Mouse (Mus musculus) kidney, embryonic 15.5 days (tissue): ENCODE data around the gene Ampd3. TPM values are rescaled to one million over a fixed set of nuclear protein-coding genes. Genes with fewer than 3 reads are reported as not detected.

Experiments used
- ATAC-seq: fragments of 200-750 bp; cut with Nextera tagmentation; replicated peaks from 2 replicates; pipeline ENCODE4 v1.8.0; 2017; ENCODE audit warnings: moderate TSS enrichment; ENCODE audit not compliant: low FRiP score
- H3K27ac ChIP-seq: fragments of 300-500 bp; sonication (generic); 2 replicates; pipeline ENCODE4 v1.5.1; 2015; ENCODE audit warnings: mild to moderate bottlenecking, inconsistent platforms
- H3K27me3 ChIP-seq: fragments of 300-500 bp; sonication (generic); 2 replicates; pipeline ENCODE4 v1.6.1; 2015; ENCODE audit warnings: inconsistent platforms
- H3K36me3 ChIP-seq: fragments of 300-500 bp; sonication (generic); 2 replicates; pipeline ENCODE4 v1.6.1; 2015; ENCODE audit warnings: inconsistent platforms
- H3K4me1 ChIP-seq: fragments of 300-500 bp; sonication (generic); 2 replicates; pipeline ENCODE4 v1.6.1; 2015; ENCODE audit warnings: inconsistent platforms
- H3K4me2 ChIP-seq: fragments of 300-500 bp; sonication (generic); 2 replicates; pipeline ENCODE4 v1.6.1; 2015; ENCODE audit warnings: moderate library complexity, mild to moderate bottlenecking, inconsistent platforms
- H3K4me3 ChIP-seq: fragments of 300-500 bp; sonication (generic); replicated peaks from 2 replicates; pipeline ENCODE4 v1.5.1; 2015; ENCODE audit warnings: mild to moderate bottlenecking, inconsistent platforms
- H3K9ac ChIP-seq: fragments of 300-500 bp; sonication (generic); 2 replicates; pipeline ENCODE4 v1.6.1; 2015; ENCODE audit warnings: mild to moderate bottlenecking, inconsistent platforms
- H3K9me3 ChIP-seq: fragments of 300-500 bp; sonication (generic); replicated peaks from 2 replicates; pipeline ENCODE4 v1.6.1; 2016; ENCODE audit warnings: inconsistent platforms
- WGBS: fragments of 180-500 bp; shearing (Covaris S2); methylation state at CpG from one replicate; pipeline ENCODE4 v1.1.7; 2015; ENCODE audit warnings: mixed read lengths; 5-methylcytosine and 5-hydroxymethylcytosine counted together
- polyA plus RNA-seq: library from polyadenylated mRNA; unstranded; fragments of >200 nt; fragmentation: Nextera tagmentation; extraction: Ambion mirVana; gene quantifications from 2 replicates; pipeline ENCODE4 v1.2.1, GENCODE M21; 2015

Gene Ampd3
- polyA plus RNA-seq, 1 experiment from 2014 or later, result 9.8 TPM

DNA sequence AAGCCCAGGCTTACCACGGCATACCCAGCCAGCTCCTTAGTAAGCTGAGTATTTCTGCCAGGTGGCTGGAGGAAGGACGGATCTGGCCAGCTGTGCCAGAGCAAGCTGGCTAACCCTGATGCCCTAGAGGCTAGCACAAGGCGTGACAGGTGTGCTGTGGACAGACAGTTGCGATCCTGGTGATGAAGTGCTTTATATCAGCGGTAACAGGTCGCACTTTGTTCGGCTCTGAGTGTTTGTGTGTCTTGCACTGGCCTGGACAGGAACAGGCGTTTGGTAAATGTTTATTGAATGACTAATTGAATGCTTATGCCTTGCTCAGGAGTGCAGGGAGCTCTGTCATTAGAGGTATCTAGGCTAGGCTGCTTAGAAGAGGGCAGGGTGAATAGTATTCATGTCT is 17.0 kb downstream of the Ampd3 start:
- H3K27me3 ChIP-seq, result no peaks in the 10 kb centered on the region
- no peak overlapping the region for H3K9ac ChIP-seq
- H3K27ac ChIP-seq, result peak overlapping the region; percentile 71
- H3K4me3 ChIP-seq, result no peak overlapping the region
- WGBS, result 43% methylated on average over 8 of the region's 8 CpGs
- H3K9me3 ChIP-seq, result no peaks in the 10 kb centered on the region
- ATAC-seq, result peak; percentile 29; the same call in 1 of the 2 replicates
- peaks cover 68% of the 10 kb centered on the region for H3K4me1 ChIP-seq
- H3K36me3 ChIP-seq, result no peaks in the 10 kb centered on the region
- no peak overlapping the region for H3K4me2 ChIP-seq

DNA sequence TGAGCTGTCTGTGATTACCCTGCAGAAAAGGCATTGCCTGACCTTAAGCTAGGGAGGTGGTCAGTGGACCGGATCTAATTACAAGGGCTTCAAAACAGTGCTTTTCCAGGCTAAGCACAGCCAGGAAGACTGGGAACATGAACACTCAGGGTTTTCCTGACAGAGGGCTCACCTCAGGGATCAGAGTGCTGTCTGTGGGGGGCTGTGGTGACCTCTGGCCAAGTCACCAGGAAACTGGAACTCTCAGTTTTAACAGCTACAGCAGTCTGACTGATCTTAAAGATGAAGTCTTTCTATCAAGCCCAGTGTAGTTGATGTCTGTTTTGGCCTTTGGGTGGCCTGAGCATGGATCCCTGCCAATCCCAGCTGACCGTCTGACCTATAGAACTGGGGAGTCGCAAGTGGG is 17.7 kb downstream of the Ampd3 start:
- Histone ChIP-seq H3K4me1 (peaks cover 76% of the 10 kb centered on the region), H3K27ac (peak overlapping the region; percentile 71), H3K36me3 (no peaks in the 10 kb centered on the region), H3K9me3 (no peaks in the 10 kb centered on the region), H3K4me2 (no peak overlapping the region), H3K4me3 (no peak overlapping the region), H3K9ac (no peak overlapping the region), H3K27me3 (no peaks in the 10 kb centered on the region)
- ATAC-seq, result peak; percentile 52
- 16% methylated on average over 3 of the region's 3 CpGs for WGBS

DNA sequence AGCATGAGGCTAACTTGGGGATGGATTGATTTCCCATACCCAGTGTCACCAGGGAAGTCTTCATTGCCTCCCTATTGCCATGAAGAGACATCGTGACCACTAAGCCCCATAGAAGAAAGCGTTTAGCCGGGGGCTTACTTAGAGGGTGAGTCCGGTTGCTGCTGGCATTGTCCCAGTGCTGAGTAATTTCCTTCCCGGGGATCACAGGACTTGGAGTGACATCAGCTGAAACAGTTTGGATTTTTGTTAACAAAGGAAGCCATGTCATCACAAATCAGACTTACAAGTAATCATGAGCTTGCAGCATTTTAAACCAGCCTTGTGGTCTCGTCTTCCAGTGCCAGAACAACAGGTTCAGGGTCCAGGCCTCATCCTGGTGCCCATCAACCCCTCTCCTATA is 19.3 kb downstream of the Ampd3 start:
- Histone ChIP-seq H3K27ac (0 out of 2 replicates have a peak overlapping the region, but pooled peaks have one; percentile 7), H3K4me1 (peaks cover 66% of the 10 kb centered on the region), H3K4me2 (no peak overlapping the region), H3K9me3 (no peaks in the 10 kb centered on the region), H3K4me3 (no peak overlapping the region), H3K27me3 (no peaks in the 10 kb centered on the region), H3K36me3 (no peaks in the 10 kb centered on the region), H3K9ac (no peak overlapping the region)
- 65% methylated on average over 6 of the region's 6 CpGs for WGBS
- ATAC-seq, result no peak

DNA sequence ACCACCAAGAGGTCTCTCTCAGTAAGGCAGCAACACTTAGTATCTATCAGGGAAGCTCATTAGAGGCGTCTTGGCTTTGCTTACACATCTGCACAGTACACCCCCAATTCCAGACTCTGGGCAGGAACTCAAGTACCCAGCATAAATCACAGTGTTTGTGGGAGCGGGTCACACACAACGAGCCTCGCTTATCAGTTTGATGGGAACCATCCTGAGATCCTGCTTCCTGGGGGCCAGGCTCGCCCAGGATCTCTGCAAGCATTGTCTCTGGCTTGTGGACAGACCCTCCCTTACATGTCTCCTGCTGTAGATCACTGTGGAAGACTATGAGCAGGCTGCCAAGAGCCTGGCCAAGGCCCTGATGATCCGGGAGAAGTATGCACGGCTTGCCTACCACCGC is 22.9 kb downstream of the Ampd3 start:
- WGBS, result 45% methylated on average over 8 of the region's 8 CpGs
- no peak for ATAC-seq
- Histone ChIP-seq H3K9ac (no peak overlapping the region), H3K4me2 (no peak overlapping the region), H3K27ac (peak overlapping the region; percentile 9; the same call in 1 of the 2 replicates), H3K27me3 (no peaks in the 10 kb centered on the region), H3K4me3 (no peak overlapping the region), H3K36me3 (no peaks in the 10 kb centered on the region), H3K9me3 (no peaks in the 10 kb centered on the region), H3K4me1 (peaks cover 43% of the 10 kb centered on the region)

DNA sequence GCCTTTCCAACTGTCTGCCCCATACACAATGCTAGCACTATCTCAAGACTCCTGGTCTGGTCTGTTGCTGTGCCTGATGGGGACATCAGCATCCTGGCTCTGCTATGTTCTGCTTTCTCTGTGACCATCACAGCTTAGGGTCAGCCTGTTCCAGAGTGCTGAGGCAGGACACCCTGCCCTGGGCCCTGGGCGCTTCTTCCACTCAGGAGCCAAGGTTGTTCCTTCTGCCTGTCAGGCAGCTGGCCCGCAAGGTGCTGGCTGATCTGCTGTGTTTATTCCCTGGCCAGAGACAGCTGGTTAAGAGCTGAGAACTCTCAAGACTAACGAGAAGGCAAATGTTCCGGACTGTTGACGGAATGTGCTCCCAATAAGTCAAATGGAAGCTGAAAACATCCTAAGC is 24.2 kb downstream of the Ampd3 start:
- no peak for ATAC-seq
- Histone ChIP-seq H3K9me3 (no peaks in the 10 kb centered on the region), H3K36me3 (no peaks in the 10 kb centered on the region), H3K4me1 (peaks cover 30% of the 10 kb centered on the region), H3K9ac (no peak overlapping the region), H3K27me3 (no peaks in the 10 kb centered on the region), H3K4me3 (no peak overlapping the region), H3K4me2 (no peak overlapping the region), H3K27ac (0 out of 2 replicates have a peak overlapping the region, but pooled peaks have one; percentile 32)
- WGBS, result 70% methylated on average over 5 of the region's 5 CpGs

DNA sequence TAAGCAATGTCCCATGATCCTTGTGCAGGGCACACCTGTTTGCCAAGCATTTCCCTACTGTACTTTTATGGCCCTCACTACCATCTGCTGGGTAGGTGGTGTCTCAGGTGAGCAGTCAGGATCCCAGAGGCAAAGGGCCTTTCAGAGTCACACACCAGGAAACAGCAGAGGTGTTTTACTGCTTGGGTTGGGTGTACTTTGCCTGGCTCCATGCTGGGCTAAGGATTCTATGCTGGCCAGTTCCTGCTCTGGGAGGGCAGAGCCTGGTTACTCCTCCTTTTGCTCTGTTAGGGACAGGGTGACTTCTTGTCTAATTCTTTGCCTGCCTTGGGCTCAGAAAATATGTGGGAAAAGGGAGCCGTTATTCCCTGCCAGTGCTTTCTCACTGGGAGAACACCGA is 24.8 kb downstream of the Ampd3 start:
- no peak overlapping the region for H3K4me3 ChIP-seq
- H3K9me3 ChIP-seq, result no peaks in the 10 kb centered on the region
- no peaks in the 10 kb centered on the region for H3K36me3 ChIP-seq
- 84% methylated on average over 2 of the region's 2 CpGs for WGBS
- no peak overlapping the region for H3K9ac ChIP-seq
- H3K4me2 ChIP-seq, result no peak overlapping the region
- peaks cover 26% of the 10 kb centered on the region for H3K4me1 ChIP-seq
- no peak overlapping the region for H3K27ac ChIP-seq
- ATAC-seq, result no peak
- no peaks in the 10 kb centered on the region for H3K27me3 ChIP-seq

DNA sequence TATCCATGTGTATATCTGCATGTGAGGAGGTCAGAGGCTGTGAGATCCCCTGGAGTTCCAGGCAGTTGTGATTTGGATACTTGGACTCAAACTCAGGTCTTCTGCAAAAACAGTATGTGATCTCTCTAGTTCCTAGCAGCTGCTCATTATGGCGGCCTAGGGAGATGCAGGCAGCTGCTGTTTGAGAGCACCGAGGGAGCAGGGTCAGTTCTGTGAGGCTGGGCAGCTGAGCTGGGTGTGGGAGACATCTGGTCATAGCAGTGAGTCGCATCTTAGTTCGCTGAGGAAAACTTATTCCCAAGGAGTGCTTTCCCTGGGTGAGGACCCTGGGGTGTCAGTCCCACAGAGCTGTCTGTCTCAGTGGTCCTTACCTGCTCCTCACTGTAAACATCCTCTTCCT is 26.7 kb downstream of the Ampd3 start:
- ATAC-seq, result no peak
- no peak overlapping the region for H3K9ac ChIP-seq

DNA sequence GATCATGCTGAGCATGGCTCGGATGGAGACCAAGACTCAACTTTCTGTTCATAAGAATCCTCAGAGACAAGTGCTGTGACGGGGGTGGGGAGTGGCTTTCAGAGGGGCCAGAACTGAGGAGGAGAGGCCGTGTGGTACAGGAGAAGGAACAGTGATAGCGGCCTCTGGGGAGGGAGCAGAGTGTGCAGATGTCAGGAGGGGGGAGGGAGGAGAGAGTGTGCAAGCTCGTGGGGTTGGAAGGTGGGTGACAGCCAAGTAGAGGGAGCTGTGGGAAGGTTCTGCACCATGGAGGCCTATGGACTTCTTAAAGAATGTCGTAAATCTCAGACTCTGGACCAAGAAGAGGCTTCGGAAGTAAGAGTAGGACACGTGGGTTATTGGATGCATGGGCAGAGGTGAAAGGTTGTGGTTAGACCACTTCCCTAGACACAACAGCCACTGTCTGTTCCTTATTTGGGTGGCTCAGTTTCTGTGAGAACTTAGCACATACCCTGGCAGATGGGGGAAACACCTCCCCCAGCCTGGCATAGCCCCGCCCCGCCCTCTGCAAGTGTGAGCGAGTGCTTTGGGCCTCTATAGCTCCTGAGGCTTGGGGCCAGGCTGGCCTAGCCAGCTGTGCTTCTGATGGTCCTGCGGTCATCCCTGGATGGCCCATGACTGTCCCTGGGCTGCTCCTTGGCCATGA is 28.5 kb downstream of the Ampd3 start:
- H3K4me3 ChIP-seq, result no peak overlapping the region
- 66% methylated on average over 12 of the region's 12 CpGs for WGBS
- no peaks in the 10 kb centered on the region for H3K36me3 ChIP-seq
- no peaks in the 10 kb centered on the region for H3K27me3 ChIP-seq
- no peak overlapping the region for H3K27ac ChIP-seq
- no peak for ATAC-seq
- no peaks in the 10 kb centered on the region for H3K9me3 ChIP-seq
- no peak overlapping the region for H3K9ac ChIP-seq
- H3K4me1 ChIP-seq, result peaks cover 20% of the 10 kb centered on the region
- H3K4me2 ChIP-seq, result no peak overlapping the region

More for the DNA sequence above, 26.7 kb downstream of the Ampd3 start:
- Histone ChIP-seq H3K4me1 (peaks cover 32% of the 10 kb centered on the region), H3K36me3 (no peaks in the 10 kb centered on the region), H3K4me3 (no peak overlapping the region), H3K27me3 (no peaks in the 10 kb centered on the region), H3K9me3 (no peaks in the 10 kb centered on the region), H3K27ac (no peak overlapping the region), H3K4me2 (no peak overlapping the region)
- 64% methylated on average over 4 of the region's 4 CpGs for WGBS

DNA sequence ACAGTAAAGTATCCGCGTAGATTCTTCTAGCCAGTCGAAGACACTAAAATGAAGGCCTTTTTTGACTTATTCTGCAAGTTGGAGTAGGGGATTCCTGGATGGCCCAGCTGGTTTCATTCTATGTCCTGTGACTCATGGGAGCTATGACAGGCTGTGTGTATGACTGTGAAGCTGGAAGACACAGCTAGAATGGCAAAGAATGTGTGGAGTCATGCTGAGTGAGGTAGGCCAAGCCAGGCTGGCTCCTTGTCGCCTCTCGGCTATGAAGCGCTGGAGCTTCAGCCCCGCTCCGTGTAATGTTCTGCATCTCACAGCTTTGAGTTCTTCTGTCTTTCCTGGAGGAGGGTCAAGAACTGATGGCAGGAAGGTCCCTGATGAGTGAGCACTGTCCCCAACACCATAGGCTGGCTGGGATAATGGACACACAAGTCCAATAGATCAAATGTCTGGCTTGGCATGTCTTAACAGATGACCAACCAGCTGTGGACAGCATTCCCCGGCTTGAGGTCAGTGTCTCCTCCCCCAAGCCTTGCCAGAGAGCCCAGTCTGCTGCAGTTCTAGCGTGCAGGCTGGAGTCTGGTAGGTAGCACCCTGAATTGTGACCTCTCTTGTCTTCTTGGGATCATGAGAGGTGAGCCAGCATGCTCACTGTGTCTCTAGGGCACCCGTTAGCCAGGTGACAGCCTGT is 29.9 kb downstream of the Ampd3 start:
- Histone ChIP-seq H3K4me2 (no peak overlapping the region), H3K4me3 (no peak overlapping the region), H3K27me3 (no peaks in the 10 kb centered on the region), H3K9ac (no peak overlapping the region), H3K36me3 (no peaks in the 10 kb centered on the region), H3K4me1 (peaks cover 20% of the 10 kb centered on the region), H3K9me3 (no peaks in the 10 kb centered on the region), H3K27ac (peak overlapping the region; percentile 43)
- ATAC-seq, result peak; percentile 74
- WGBS, result 52% methylated on average over 11 of the region's 11 CpGs

DNA sequence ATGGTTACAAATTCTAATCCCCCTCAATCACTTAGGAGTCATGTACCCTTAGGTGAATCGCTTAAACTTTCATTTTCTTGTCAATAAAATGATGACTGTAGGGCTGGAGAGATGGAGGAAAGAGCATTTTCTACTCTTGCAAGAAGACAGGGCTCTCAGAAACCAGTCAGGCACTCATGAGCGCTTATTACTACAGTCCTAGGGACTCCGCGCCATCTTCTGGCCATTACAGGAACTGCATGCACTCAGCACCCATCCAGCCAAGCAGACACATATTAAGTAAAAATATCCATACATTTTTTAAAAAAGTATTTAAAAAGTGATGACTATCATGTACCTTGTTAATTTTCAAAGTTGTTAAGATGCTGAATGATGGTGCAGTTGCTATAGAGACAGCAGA is 33.0 kb downstream of the Ampd3 start:
- under 1% methylated on average over 4 of the region's 4 CpGs for WGBS
- Histone ChIP-seq H3K36me3 (no peaks in the 10 kb centered on the region), H3K4me3 (no peak overlapping the region), H3K27ac (no peak overlapping the region), H3K27me3 (no peaks in the 10 kb centered on the region), H3K4me2 (no peak overlapping the region), H3K4me1 (peaks cover 15% of the 10 kb centered on the region), H3K9ac (no peak overlapping the region), H3K9me3 (no peaks in the 10 kb centered on the region)
- ATAC-seq, result no peak

DNA sequence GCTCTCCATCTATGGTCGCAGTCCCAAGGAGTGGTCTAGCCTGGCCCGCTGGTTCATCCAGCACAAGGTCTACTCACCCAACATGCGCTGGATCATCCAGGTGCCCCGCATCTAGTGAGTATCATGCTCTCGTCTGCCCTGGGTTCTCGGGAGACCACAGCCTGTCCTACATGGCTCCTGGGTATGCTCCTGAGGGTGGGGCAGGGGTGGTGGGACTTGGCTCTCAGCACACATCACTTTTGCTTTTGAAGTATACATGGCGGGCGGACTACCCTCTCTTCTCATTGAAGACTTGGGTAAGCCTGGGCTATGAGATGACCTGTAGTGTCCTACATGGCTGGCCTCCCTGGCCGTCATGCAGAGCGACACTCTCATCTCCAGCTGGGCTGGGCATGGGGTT is 35.1 kb downstream of the Ampd3 start:
- Histone ChIP-seq H3K9me3 (no peaks in the 10 kb centered on the region), H3K4me1 (peaks cover 10% of the 10 kb centered on the region), H3K4me2 (no peak overlapping the region), H3K27ac (no peak overlapping the region), H3K27me3 (no peaks in the 10 kb centered on the region), H3K4me3 (no peak overlapping the region), H3K36me3 (peaks cover under 1% of the 10 kb centered on the region; the same call in 1 of the 2 replicates), H3K9ac (no peak overlapping the region)
- WGBS, result 94% methylated on average over 10 of the region's 10 CpGs
- ATAC-seq, result no peak

DNA sequence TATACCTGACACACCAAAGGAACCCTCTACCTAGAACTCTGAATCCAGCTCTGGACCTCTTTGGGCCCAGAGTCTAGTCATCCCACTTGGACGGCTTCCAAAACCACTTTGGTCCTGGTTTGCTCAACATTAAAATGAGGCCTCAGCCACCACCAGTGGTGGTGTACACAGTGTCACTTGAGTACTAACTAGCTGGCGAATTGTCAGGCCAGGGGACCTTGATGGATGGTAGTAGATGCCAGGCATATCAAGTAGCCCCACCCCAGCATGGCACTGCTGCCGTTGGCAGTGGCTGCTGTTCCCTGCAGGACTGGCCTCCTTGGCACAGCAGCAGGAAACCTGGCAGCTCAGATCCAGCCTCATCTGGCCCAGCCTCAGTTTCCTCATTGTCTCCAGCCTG is 36.3 kb downstream of the Ampd3 start:
- Histone ChIP-seq H3K4me1 (0 out of 2 replicates have a peak, but pooled peaks cover 2% of the 10 kb centered on the region), H3K9me3 (no peaks in the 10 kb centered on the region), H3K27me3 (no peaks in the 10 kb centered on the region), H3K27ac (no peak overlapping the region), H3K4me2 (no peak overlapping the region), H3K4me3 (no peak overlapping the region), H3K9ac (no peak overlapping the region), H3K36me3 (peaks cover 4% of the 10 kb centered on the region; the same call in 1 of the 2 replicates)
- no peak for ATAC-seq
- WGBS, result 69% methylated on average over 3 of the region's 3 CpGs
